Mouse (Mus musculus): ENCODE results near the gene Tecpr1.

GRCm38 (mm10) chr5:144165756-144166155 lies 57.7 kb downstream of the Tecpr1 start:
- TF ChIP-seq POLR2A (IDR thresholded peaks at IDR 0.05; ENCODE audit: control insufficient read depth, low read depth, low read length), result no peak
- no peak for TF ChIP-seq CTCF (IDR thresholded peaks at IDR 0.05; ENCODE audit: control insufficient read depth, insufficient read depth, insufficient replicate concordance, low read depth, low read length)
